Mouse (Mus musculus) liver, embryonic 16.5 days (tissue): ENCODE measurements around the gene Mobp. TPM values are rescaled to one million over a fixed set of nuclear protein-coding genes. Genes with fewer than 3 reads are reported as not detected.

Experiments
- ATAC-seq: fragments of 200-750 bp; cut with Nextera tagmentation; 2 replicates; pipeline ENCODE4 v1.8.0; 2017; ENCODE audit warnings: low read depth, mild to moderate bottlenecking, moderate number of reproducible peaks, moderate library complexity
- H3K27ac ChIP-seq: fragments of 300-500 bp; sonication (generic); 2 replicates; pipeline ENCODE4 v1.5.1; 2014; ENCODE audit warnings: mild to moderate bottlenecking, low read length
- H3K27me3 ChIP-seq: fragments of 300-500 bp; sonication (generic); 2 replicates; pipeline ENCODE4 v1.6.1; 2014; ENCODE audit warnings: low read depth, low read length, mixed read lengths; ENCODE audit not compliant: control insufficient read depth, insufficient read depth
- H3K36me3 ChIP-seq: fragments of 300-500 bp; sonication (generic); 2 replicates; pipeline ENCODE4 v1.6.1; 2014; ENCODE audit warnings: mild to moderate bottlenecking; ENCODE audit not compliant: control insufficient read depth, insufficient read depth
- H3K4me1 ChIP-seq: fragments of 300-500 bp; sonication (generic); 2 replicates; pipeline ENCODE4 v1.6.1; 2014; ENCODE audit warnings: low read depth, low read length, mixed read lengths; ENCODE audit not compliant: control insufficient read depth
- H3K4me2 ChIP-seq: fragments of 300-500 bp; sonication (generic); 2 replicates; pipeline ENCODE4 v1.6.1; 2014; ENCODE audit warnings: low read depth, low read length, mixed read lengths
- H3K4me3 ChIP-seq: fragments of 300-500 bp; sonication (generic); 2 replicates; pipeline ENCODE4 v1.5.1; 2014; ENCODE audit warnings: low read depth, mild to moderate bottlenecking, low read length
- H3K9ac ChIP-seq: fragments of 300-500 bp; sonication (generic); 2 replicates; pipeline ENCODE4 v1.6.1; 2014; ENCODE audit warnings: low read depth, low read length
- H3K9me3 ChIP-seq: fragments of 300-500 bp; sonication (generic); replicated peaks from 2 replicates; pipeline ENCODE4 v1.6.1; 2016; ENCODE audit warnings: low read length; ENCODE audit not compliant: control insufficient read depth
- WGBS: fragments of 180-500 bp; shearing (Covaris S2); extraction: QIAGEN DNeasy Blood & Tissue Kit; methylation state at CpG from one replicate; pipeline ENCODE4 v1.1.7; 2014; ENCODE audit not compliant: insufficient replicate concordance; 5-methylcytosine and 5-hydroxymethylcytosine counted together
- polyA plus RNA-seq: library from polyadenylated mRNA; unstranded; fragments of >200 nt; fragmentation: Nextera tagmentation; extraction: Ambion mirVana; gene quantifications from 2 replicates; pipeline ENCODE4 v1.2.1, GENCODE M21; 2015

Mobp gene
- polyA plus RNA-seq, 1 experiment from 2014 or later = not detected

GRCm38 (mm10) chr9:120192742-120193141 lies 43.2 kb downstream of the Mobp start:
- Histone ChIP-seq H3K4me3 (no peak overlapping the region), H3K27ac (no peak overlapping the region), H3K9me3 (no peaks in the 10 kb centered on the region), H3K4me2 (no peak overlapping the region), H3K27me3 (no peaks in the 10 kb centered on the region), H3K36me3 (no peaks in the 10 kb centered on the region), H3K4me1 (no peaks in the 10 kb centered on the region), H3K9ac (no peak overlapping the region)
- 65% methylated on average over 7 of the region's 7 CpGs for WGBS
- ATAC-seq = no peak

- WGBS = 28% methylated on average over 4 of the region's 4 CpGs
These were observed 51.4 kb downstream of the Mobp start for GRCm38 (mm10) chr9:120200873-120201272.

GRCm38 (mm10) chr9:120201743-120202142 lies 52.2 kb downstream of the Mobp start:
- H3K9me3 ChIP-seq = no peaks in the 10 kb centered on the region
- ATAC-seq = no peak

More at GRCm38 (mm10) chr9:120200873-120201272, 51.4 kb downstream of the Mobp start:
- no peak overlapping the region for H3K9ac ChIP-seq
- H3K36me3 ChIP-seq = no peaks in the 10 kb centered on the region
- no peak overlapping the region for H3K27ac ChIP-seq
- H3K4me1 ChIP-seq = no peaks in the 10 kb centered on the region
- H3K4me3 ChIP-seq = no peak overlapping the region
- H3K27me3 ChIP-seq = no peaks in the 10 kb centered on the region
- no peak overlapping the region for H3K4me2 ChIP-seq
- no peaks in the 10 kb centered on the region for H3K9me3 ChIP-seq
- ATAC-seq = no peak

GRCm38 (mm10) chr9:120202683-120203082 lies 53.2 kb downstream of the Mobp start:
- Histone ChIP-seq H3K27me3 (no peaks in the 10 kb centered on the region), H3K27ac (no peak overlapping the region), H3K9me3 (no peaks in the 10 kb centered on the region), H3K36me3 (no peaks in the 10 kb centered on the region), H3K4me1 (no peaks in the 10 kb centered on the region), H3K4me3 (no peak overlapping the region), H3K4me2 (no peak overlapping the region), H3K9ac (no peak overlapping the region)
- no peak for ATAC-seq
- 25% methylated on average over 12 of the region's 12 CpGs for WGBS

More at GRCm38 (mm10) chr9:120201743-120202142, 52.2 kb downstream of the Mobp start:
- Histone ChIP-seq H3K27me3 (no peaks in the 10 kb centered on the region), H3K9ac (no peak overlapping the region), H3K4me2 (no peak overlapping the region), H3K4me3 (no peak overlapping the region), H3K27ac (no peak overlapping the region), H3K4me1 (no peaks in the 10 kb centered on the region), H3K36me3 (no peaks in the 10 kb centered on the region)
- 52% methylated on average over 7 of the region's 7 CpGs for WGBS

- WGBS = 72% methylated on average over 10 of the region's 10 CpGs
- no peak overlapping the region for H3K9ac ChIP-seq
These were observed 54.4 kb downstream of the Mobp start for GRCm38 (mm10) chr9:120203936-120204335.

GRCm38 (mm10) chr9:120206897-120207296 lies 57.4 kb downstream of the Mobp start:
- Histone ChIP-seq H3K36me3 (no peaks in the 10 kb centered on the region), H3K4me2 (no peak overlapping the region), H3K9ac (no peak overlapping the region), H3K9me3 (no peaks in the 10 kb centered on the region), H3K4me1 (no peaks in the 10 kb centered on the region), H3K27ac (no peak overlapping the region), H3K4me3 (no peak overlapping the region), H3K27me3 (no peaks in the 10 kb centered on the region)
- 69% methylated on average over 17 of the region's 17 CpGs for WGBS
- no peak for ATAC-seq

More at GRCm38 (mm10) chr9:120203936-120204335, 54.4 kb downstream of the Mobp start:
- Histone ChIP-seq H3K27ac (no peak overlapping the region), H3K4me2 (no peak overlapping the region), H3K4me3 (no peak overlapping the region), H3K27me3 (no peaks in the 10 kb centered on the region), H3K9me3 (no peaks in the 10 kb centered on the region), H3K4me1 (no peaks in the 10 kb centered on the region), H3K36me3 (no peaks in the 10 kb centered on the region)
- ATAC-seq = no peak

GRCm38 (mm10) chr9:120210068-120210467 lies 60.6 kb downstream of the Mobp start:
- Histone ChIP-seq H3K36me3 (no peaks in the 10 kb centered on the region), H3K27me3 (no peaks in the 10 kb centered on the region), H3K27ac (no peak overlapping the region), H3K9ac (no peak overlapping the region), H3K4me3 (no peak overlapping the region), H3K9me3 (no peaks in the 10 kb centered on the region), H3K4me1 (no peaks in the 10 kb centered on the region), H3K4me2 (no peak overlapping the region)
- no peak for ATAC-seq
- 57% methylated on average over 4 of the region's 4 CpGs for WGBS

- H3K4me2 ChIP-seq = no peak overlapping the region
- H3K9ac ChIP-seq = no peak overlapping the region
- H3K27me3 ChIP-seq = no peaks in the 10 kb centered on the region
- H3K4me3 ChIP-seq = no peak overlapping the region
- ATAC-seq = no peak
- H3K4me1 ChIP-seq = no peaks in the 10 kb centered on the region
- no peaks in the 10 kb centered on the region for H3K9me3 ChIP-seq
- WGBS = 65% methylated on average over 4 of the region's 4 CpGs
- no peaks in the 10 kb centered on the region for H3K36me3 ChIP-seq
- H3K27ac ChIP-seq = no peak overlapping the region
These were observed 61.4 kb downstream of the Mobp start for GRCm38 (mm10) chr9:120210865-120211264.

GRCm38 (mm10) chr9:120212936-120213335 lies 63.4 kb downstream of the Mobp start:
- no peak for ATAC-seq
- Histone ChIP-seq H3K4me3 (no peak overlapping the region), H3K27me3 (no peaks in the 10 kb centered on the region), H3K9me3 (no peaks in the 10 kb centered on the region), H3K36me3 (no peaks in the 10 kb centered on the region), H3K4me1 (no peaks in the 10 kb centered on the region), H3K4me2 (no peak overlapping the region), H3K27ac (no peak overlapping the region), H3K9ac (no peak overlapping the region)
- WGBS = 67% methylated on average over 6 of the region's 6 CpGs
